Mouse (Mus musculus) embryo, embryonic 11.5 days (tissue): ENCODE measurements around the gene Dbi.

Experiments
- DNase-seq: peaks from one replicate; pipeline ENCODE4 v3.0.0-alpha.2; 2012; ENCODE audit warnings: low read depth, low spot score

Dbi gene

GRCm38 (mm10) chr1:120120969-120121811 lies at the start of gene Dbi, which contains the start of gene 3110009E18Rik:
Gene Dbi, minus strand, starts transcription at chr1:120121078.
Gene 3110009E18Rik, plus strand, starts transcription at chr1:120121187.
- peak; percentile 98 for DNase-seq

- no peak for DNase-seq
Observed at GRCm38 (mm10) chr1:120170307-120170706, 49.4 kb upstream of the Dbi start.

DNA sequence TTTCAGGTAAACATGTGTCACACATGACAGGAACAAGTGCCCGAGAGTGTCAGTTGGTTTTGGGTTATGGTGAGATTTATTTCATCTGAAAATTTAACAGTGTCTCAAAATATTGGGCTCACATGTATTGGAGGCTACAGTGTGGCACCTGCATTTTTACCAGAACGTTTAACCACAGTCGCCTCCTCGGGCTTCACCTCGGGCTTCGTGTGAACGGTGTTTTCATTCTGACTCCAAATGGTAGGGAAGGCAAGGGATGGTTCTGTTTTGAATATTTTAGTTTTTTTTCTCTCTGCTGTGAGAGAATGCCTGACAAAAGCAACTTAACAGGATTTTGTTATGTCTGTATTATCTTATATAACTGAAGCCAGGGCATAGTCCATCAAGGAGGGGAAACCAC lies 47.8 kb upstream of the Dbi start:
- no peak for DNase-seq

DNA sequence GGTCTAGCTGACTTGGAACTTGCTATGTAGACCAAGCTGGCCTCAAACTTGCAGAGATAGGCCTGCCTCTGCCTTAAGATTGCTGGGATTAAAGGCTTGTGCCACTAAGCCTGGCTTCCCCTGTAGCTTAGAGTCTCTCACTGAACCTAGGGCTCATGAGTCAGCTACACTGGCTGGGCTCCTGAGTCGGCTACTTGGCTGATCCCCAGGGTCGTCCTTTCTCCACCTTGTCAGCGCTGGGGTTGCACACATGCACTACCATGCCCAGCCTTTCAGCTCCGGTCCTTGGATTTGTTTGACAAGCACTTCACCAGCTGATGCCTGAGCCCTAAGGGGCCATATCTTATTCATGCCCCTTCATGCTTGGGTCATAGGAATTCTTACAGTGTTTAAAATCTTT lies 47.1 kb upstream of the Dbi start:
- no peak for DNase-seq

- DNase-seq, result no peak
Observed at GRCm38 (mm10) chr1:120162616-120163015, 41.7 kb upstream of the Dbi start.

DNA sequence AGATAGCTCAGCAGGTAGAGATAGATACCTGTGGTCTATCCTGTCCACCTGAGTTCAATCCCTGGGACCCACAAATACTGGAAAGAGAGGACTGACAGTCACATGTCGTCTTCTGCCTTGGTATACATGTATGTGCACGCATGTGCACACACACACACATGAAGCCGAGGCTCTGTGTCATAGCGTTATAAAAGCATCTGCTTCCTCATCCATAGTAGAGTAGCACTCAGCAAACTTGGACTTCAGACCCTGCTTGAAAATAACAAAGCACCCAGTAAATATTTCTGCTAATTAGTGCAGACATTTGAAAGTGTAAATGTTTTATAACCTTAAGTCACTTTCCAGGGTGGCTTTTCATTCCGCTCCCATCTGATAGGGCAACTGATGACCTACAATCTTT lies 40.6 kb upstream of the Dbi start:
- DNase-seq, result no peak

DNA sequence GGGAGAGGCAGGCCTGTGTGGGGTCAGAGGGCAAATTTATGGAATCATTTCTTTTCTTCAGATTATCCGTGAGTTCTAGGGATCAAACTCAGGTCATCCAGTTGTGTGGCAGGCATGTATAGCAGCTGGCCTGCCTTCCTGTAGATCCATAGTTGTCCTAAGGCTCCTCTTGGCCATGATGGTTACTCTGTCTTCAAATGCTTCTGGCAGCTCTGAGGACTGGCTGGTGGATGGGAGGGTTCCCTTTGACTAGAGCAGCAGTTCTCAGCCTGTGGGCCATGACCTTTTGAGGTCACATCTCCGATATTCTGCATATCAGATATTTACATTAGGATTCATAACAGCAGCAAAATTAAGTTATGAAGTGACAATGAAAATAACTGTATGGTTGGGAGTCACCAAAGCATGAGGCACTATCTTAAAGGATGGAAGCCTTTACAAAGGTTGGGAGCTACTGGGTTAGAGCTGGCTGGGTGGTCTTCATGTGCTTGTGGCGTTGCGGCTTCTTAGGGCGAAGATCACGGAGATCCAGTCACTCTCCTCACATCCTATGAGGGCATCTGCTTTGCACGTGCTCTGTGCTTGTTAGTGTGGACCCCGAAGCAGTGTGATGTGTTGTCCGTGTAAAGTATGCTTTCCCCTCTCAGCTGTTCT lies 37.7 kb upstream of the Dbi start:
- no peak for DNase-seq

- DNase-seq, result no peak
Observed at GRCm38 (mm10) chr1:120155325-120155724, 34.4 kb upstream of the Dbi start.

DNA sequence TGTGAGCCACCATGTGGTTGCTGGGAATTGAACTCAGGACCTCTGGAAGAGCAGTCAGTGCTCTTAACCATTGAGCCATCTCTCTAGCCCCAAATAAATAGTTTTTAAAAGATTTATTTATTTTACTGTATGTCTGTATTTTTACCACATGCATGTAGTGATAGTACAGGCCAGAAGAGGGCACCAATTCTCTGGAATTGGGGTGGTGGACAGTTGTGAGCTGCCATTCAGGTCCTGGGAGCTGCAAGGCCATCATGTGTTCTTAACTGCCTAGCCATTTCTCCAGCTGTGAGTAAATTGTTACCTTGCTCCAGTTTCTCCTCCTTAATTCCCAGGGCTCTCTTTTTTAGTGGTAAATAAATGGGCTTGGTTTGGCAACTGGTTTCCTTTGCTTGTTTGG lies 33.4 kb upstream of the Dbi start:
- no peak for DNase-seq

DNA sequence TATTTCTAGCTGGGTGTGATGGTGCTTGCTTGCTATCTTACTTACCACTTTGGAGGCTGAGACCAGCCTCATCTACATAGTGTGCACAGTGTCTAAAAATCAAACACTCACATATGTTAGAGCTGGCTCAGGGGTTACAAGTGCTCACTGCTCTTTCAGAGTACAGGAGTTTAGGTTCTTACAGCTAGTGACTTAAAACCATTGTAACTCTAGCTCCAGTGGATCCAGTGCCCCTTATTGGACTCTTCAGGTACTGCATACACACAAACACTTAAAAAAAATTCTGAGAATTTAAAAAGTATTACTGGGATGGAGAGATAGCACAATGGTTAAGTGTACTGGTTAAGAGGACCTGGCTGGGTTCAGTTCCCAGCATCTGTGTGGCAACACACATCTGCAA lies 26.1 kb upstream of the Dbi start:
- DNase-seq, result no peak

GRCm38 (mm10) chr1:120145527-120146216 lies 24.8 kb upstream of the Dbi start:
- no peak for DNase-seq

GRCm38 (mm10) chr1:120142551-120142950 lies 21.7 kb upstream of the Dbi start:
- DNase-seq, result no peak

- no peak for DNase-seq
Observed at GRCm38 (mm10) chr1:120140144-120140693, 19.3 kb upstream of the Dbi start.

GRCm38 (mm10) chr1:120138923-120139540 lies 18.2 kb upstream of the Dbi start:
- DNase-seq, result no peak

GRCm38 (mm10) chr1:120135934-120136786 lies 15.3 kb upstream of the Dbi start:
- DNase-seq, result no peak

DNA sequence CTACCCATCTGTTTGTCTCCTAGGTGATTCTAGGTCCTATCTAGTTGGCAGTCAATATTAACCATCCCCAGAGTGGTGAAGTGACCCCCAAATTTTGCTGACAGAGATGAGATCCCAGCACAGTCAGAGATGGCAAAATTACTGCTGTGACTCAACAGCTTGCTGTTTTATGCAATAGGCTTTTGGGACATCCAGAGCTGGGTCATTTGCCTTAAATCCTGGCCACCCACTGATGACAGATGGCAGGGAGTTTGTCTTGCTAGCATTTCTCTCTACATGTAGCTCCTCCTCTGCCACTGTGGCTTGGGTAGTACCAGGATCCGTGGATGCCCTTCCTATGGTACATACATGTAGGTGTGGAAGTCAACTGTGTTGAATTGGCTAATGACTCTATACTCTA lies 11.5 kb upstream of the Dbi start:
- DNase-seq, result no peak

- DNase-seq, result no peak
Observed at GRCm38 (mm10) chr1:120126318-120126717, 5.4 kb upstream of the Dbi start.

GRCm38 (mm10) chr1:120125471-120125870 lies 4.6 kb upstream of the Dbi start:
- DNase-seq, result no peak

- DNase-seq, result no peak
Observed at GRCm38 (mm10) chr1:120124839-120125238, 4.0 kb upstream of the Dbi start.

DNA sequence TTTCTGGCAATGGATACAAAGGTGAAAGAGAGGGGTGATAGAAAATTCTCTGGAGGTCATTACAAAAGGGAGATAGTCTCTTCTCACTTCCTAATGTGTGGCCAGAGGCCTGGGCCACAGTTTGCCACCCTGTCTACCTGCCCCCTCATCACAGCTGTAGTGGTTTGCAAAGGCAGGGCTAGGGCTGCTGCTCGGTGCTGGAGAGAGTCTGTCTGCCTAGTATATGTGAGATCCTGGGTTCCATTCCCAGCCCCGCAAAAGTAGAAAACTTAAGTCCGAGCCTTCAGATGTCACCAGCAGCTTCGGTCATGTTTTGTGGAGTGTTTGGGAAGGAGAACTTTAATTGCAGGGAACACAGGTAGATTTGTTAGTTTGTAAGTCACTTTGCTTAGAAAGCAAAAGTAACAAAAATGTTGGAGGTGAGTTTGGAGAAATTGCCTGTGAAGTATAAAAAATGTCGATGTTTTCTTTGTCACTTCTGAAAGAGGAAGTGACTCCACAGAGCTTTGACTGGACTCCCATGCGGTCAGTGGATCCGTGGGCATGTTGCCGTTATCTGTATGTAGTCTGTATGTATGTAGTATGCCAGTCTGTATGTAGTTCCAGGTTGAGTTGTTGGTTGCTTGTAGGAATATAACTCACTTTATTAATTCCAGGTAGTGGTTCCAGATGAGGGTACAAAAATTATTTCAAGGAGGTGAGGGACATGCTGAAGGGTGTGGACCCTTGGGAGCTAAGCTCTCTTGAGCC lies 1.9 kb upstream of the Dbi start:
- no peak for DNase-seq
